Comparison of ENCODE assay signal across 8 mouse cellular contexts in the genomic region with DNA sequence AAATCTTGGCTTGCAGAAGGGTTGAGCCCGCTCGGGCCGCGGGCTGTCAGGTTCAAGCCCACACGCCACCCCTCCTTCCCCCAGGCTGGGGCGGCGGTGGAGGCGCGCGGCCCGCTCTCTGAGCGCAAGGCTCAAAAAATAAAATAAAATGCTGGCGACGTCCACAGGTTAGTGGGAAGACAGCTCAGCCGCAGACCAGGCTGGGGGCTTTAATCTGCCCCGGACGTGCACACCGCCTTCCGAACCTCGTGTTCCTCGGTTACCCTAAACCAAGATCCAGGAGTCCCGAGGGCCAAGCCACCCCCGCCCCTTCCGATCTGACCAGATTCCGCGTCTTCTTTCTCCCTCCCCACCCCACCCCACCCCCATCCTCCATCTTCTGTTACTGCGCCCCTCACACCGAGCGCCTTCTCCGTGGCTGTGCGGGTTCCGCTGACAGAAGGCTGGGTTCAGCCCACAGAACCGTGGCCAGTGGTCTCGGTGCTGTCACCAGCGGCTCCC. TPM values are rescaled to one million over a fixed set of nuclear protein-coding genes. Genes with fewer than 3 reads are reported as not detected.
DNase-seq lines count a peak whose midpoint lies in the region; ATAC-seq and TF ChIP-seq lines count a peak whose summit lies in the region.

No protein-coding gene starts in this region.

- peaks cover 23% of the 10 kb centered on the region for H3K36me3 ChIP-seq in E14TG2a.4 (ENCODE audit: insufficient read depth, low read length)
- no peaks in the 10 kb centered on the region for H3K36me3 ChIP-seq in embryonic facial prominence, embryonic 12.5 days
- H3K36me3 ChIP-seq in hindbrain, embryonic 14.5 days (replicated peaks; ENCODE audit: control insufficient read depth, insufficient read depth): peaks cover 9% of the 10 kb centered on the region; the same call in 1 of the 2 replicates
- H3K36me3 ChIP-seq in liver, embryonic 12.5 days: no peaks in the 10 kb centered on the region
- peaks cover 8% of the 10 kb centered on the region; the same call in 1 of the 2 replicates for H3K36me3 ChIP-seq in neural tube, embryonic 13.5 days

- DNase-seq in cerebellum, postnatal 4 days (ENCODE audit: low spot score in 2 of 2): peak; percentile 29 to 48
- DNase-seq in cerebellum, adult 11 months: no peak
- peak; percentile 63 for DNase-seq in hindbrain, embryonic 14.5 days (ENCODE audit: low spot score)
- DNase-seq in yolk sac, embryonic 10.5 days (ENCODE audit: low spot score): peak; percentile 60

- peaks cover 5% of the 10 kb centered on the region; the same call in 1 of the 2 replicates for H3K9me3 ChIP-seq in E14TG2a.4 (ENCODE audit: low read length)
- no peaks in the 10 kb centered on the region for H3K9me3 ChIP-seq in embryonic facial prominence, embryonic 12.5 days
- no peaks in the 10 kb centered on the region for H3K9me3 ChIP-seq in hindbrain, embryonic 14.5 days (ENCODE audit: control insufficient read depth, low read length)
- H3K9me3 ChIP-seq in liver, embryonic 12.5 days (replicated peaks): no peaks in the 10 kb centered on the region
- no peaks in the 10 kb centered on the region for H3K9me3 ChIP-seq in neural tube, embryonic 13.5 days

- peak overlapping the region; percentile 95 for H3K4me3 ChIP-seq in E14TG2a.4 (replicated peaks; ENCODE audit: low read length)
- H3K4me3 ChIP-seq in embryonic facial prominence, embryonic 12.5 days: peak overlapping the region; percentile 86
- peak overlapping the region; percentile 100 for H3K4me3 ChIP-seq in hindbrain, embryonic 14.5 days (replicated peaks; ENCODE audit: low read length)
- H3K4me3 ChIP-seq in liver, embryonic 12.5 days: peak overlapping the region; percentile 56
- H3K4me3 ChIP-seq in neural tube, embryonic 13.5 days: peak overlapping the region; percentile 100

- WGBS in embryonic facial prominence, embryonic 12.5 days: 0% methylated on average over 35 of the region's 35 CpGs
- WGBS in hindbrain, embryonic 14.5 days: under 1% methylated on average over 35 of the region's 35 CpGs
- 1% methylated on average over 35 of the region's 35 CpGs for WGBS in liver, embryonic 12.5 days (ENCODE audit: insufficient replicate concordance)
- under 1% methylated on average over 34 of the region's 35 CpGs for WGBS in neural tube, embryonic 13.5 days

- peak overlapping the region; percentile 87 for H3K4me2 ChIP-seq in embryonic facial prominence, embryonic 12.5 days (replicated peaks)
- H3K4me2 ChIP-seq in hindbrain, embryonic 14.5 days (replicated peaks): peak overlapping the region; percentile 70
- H3K4me2 ChIP-seq in liver, embryonic 12.5 days: peak overlapping the region; percentile 65
- peak overlapping the region; percentile 72 for H3K4me2 ChIP-seq in neural tube, embryonic 13.5 days

- ATAC-seq in embryonic facial prominence, embryonic 12.5 days (ENCODE audit: insufficient number of reproducible peaks, insufficient read depth, low FRiP score, low TSS enrichment): peak; percentile 64
- ATAC-seq in hindbrain, embryonic 14.5 days (ENCODE audit: low FRiP score): peak; percentile 22
- ATAC-seq in liver, embryonic 12.5 days: peak; percentile 56
- ATAC-seq in neural tube, embryonic 13.5 days (ENCODE audit: low read depth): peak; percentile 52

- no peak for TF ChIP-seq CTCF in E14TG2a.4 (conservative IDR thresholded peaks at IDR 0.05; ENCODE audit: low read length)

- peak overlapping the region; percentile 97 for H3K27ac ChIP-seq in embryonic facial prominence, embryonic 12.5 days
- H3K27ac ChIP-seq in hindbrain, embryonic 14.5 days: peak overlapping the region; percentile 100
- H3K27ac ChIP-seq in liver, embryonic 12.5 days: no peak overlapping the region
- peak overlapping the region; percentile 100 for H3K27ac ChIP-seq in neural tube, embryonic 13.5 days (replicated peaks)

- H3K27me3 ChIP-seq in E14TG2a.4 (ENCODE audit: insufficient read depth, low read length): peaks cover 5% of the 10 kb centered on the region; the same call in 1 of the 2 replicates
- H3K27me3 ChIP-seq in embryonic facial prominence, embryonic 12.5 days: no peaks in the 10 kb centered on the region
- H3K27me3 ChIP-seq in hindbrain, embryonic 14.5 days (ENCODE audit: control insufficient read depth, insufficient read depth, low read length): no peaks in the 10 kb centered on the region
- peaks cover 43% of the 10 kb centered on the region for H3K27me3 ChIP-seq in liver, embryonic 12.5 days (replicated peaks)
- H3K27me3 ChIP-seq in neural tube, embryonic 13.5 days: no peaks in the 10 kb centered on the region

- H3K9ac ChIP-seq in embryonic facial prominence, embryonic 12.5 days: peak overlapping the region; percentile 94
- peak overlapping the region; percentile 100 for H3K9ac ChIP-seq in hindbrain, embryonic 14.5 days
- peak overlapping the region; percentile 41; the same call in 1 of the 2 replicates for H3K9ac ChIP-seq in liver, embryonic 12.5 days
- peak overlapping the region; percentile 100 for H3K9ac ChIP-seq in neural tube, embryonic 13.5 days

- H3K4me1 ChIP-seq in E14TG2a.4 (replicated peaks; ENCODE audit: low read depth, low read length): peaks cover 25% of the 10 kb centered on the region
- peaks cover 21% of the 10 kb centered on the region for H3K4me1 ChIP-seq in embryonic facial prominence, embryonic 12.5 days
- H3K4me1 ChIP-seq in hindbrain, embryonic 14.5 days (replicated peaks; ENCODE audit: control insufficient read depth, insufficient read depth, low read length): peaks cover 40% of the 10 kb centered on the region
- peaks cover 15% of the 10 kb centered on the region; the same call in 1 of the 2 replicates for H3K4me1 ChIP-seq in liver, embryonic 12.5 days
- peaks cover 54% of the 10 kb centered on the region for H3K4me1 ChIP-seq in neural tube, embryonic 13.5 days (replicated peaks)

RNA-seq across cellular contexts. Expression of a gene that starts 0.8 kb away (rescaled TPM):
- polyA plus RNA-seq in embryonic facial prominence, embryonic 12.5 days (2016; fragmentation: Nextera tagmentation; extraction: Ambion mirVana): 146 and 177 TPM in 2 replicates
- 262 and 283 TPM in 2 replicates for polyA plus RNA-seq in hindbrain, embryonic 14.5 days (2014; fragmentation: Nextera tagmentation; extraction: Ambion mirVana)
- 9.6 and 10.8 TPM in 2 replicates for polyA plus RNA-seq in liver, embryonic 12.5 days (2016; fragmentation: Nextera tagmentation; extraction: Ambion mirVana)
- 311 and 351 TPM in 2 replicates for polyA plus RNA-seq in neural tube, embryonic 13.5 days (2015; fragmentation: Nextera tagmentation; extraction: Ambion mirVana)

Comparison
In these comparisons a context has a peak if more than half of its experiments do, and no peak if none do; other contexts are left out.
1. H3K9ac ChIP-seq: peak in every context shown above with its lines; median percentile 100 in hindbrain, embryonic 14.5 days; 100 in neural tube, embryonic 13.5 days; 94 in embryonic facial prominence, embryonic 12.5 days; 41 in liver, embryonic 12.5 days.
2. RNA of a gene that starts 0.8 kb away (polyA plus RNA-seq): 311 to 351 TPM in neural tube, embryonic 13.5 days, 262 to 283 TPM in hindbrain, embryonic 14.5 days and 146 to 177 TPM in embryonic facial prominence, embryonic 12.5 days; 9.6 to 10.8 TPM in liver, embryonic 12.5 days; every median in the first group is over 10 times any median in the second.
3. Peak in every context shown above with its lines, with median percentiles within 50 percentile points of each other: H3K4me3 ChIP-seq, ATAC-seq and H3K4me2 ChIP-seq.